Mouse (Mus musculus) erythroblast, embryonic 14.5 days (primary cell): ENCODE data around the gene Stard13. TPM values are rescaled to one million over a fixed set of nuclear protein-coding genes. Genes with fewer than 3 reads are reported as not detected.

Experiments
- H3K27me3 ChIP-seq: 2 replicates; pipeline ENCODE4 v1.6.1; 2012; ENCODE audit warnings: inconsistent platforms; ENCODE audit not compliant: control insufficient read depth
- H3K36me3 ChIP-seq: 2 replicates; pipeline ENCODE4 v1.6.1; 2012; ENCODE audit warnings: mild to moderate bottlenecking, inconsistent platforms; ENCODE audit not compliant: control insufficient read depth
- H3K4me1 ChIP-seq: 2 replicates; pipeline ENCODE4 v1.6.1; 2012; ENCODE audit warnings: inconsistent platforms; ENCODE audit not compliant: control insufficient read depth
- H3K4me3 ChIP-seq: replicated peaks from 2 replicates; pipeline ENCODE3; 2012; ENCODE audit warnings: moderate library complexity, mild to moderate bottlenecking, inconsistent platforms
- H3K9me3 ChIP-seq: 2 replicates; pipeline ENCODE4 v1.6.1; 2012; ENCODE audit warnings: low read length, inconsistent platforms, mixed read lengths; ENCODE audit not compliant: control insufficient read depth
- GATA1 ChIP-seq: IDR thresholded peaks from 2 replicates; pipeline ENCODE4 v1.6.1; 2012; ENCODE audit warnings: low read length, inconsistent platforms, mixed read lengths
- TAL1 ChIP-seq: IDR thresholded peaks from 3 replicates; pipeline ENCODE4 v1.6.1; 2012; ENCODE audit warnings: low read length, inconsistent platforms, mixed read lengths
- polyA plus RNA-seq: library from polyadenylated mRNA; stranded (reverse); fragments of >175 nt; gene quantifications from 2 replicates; pipeline ENCODE4 v1.2.3, GENCODE M21; 2012

The Stard13 gene
- polyA plus RNA-seq, 1 experiment: 0.07 TPM

- H3K4me3 ChIP-seq: no peak overlapping the region
- H3K27me3 ChIP-seq: no peaks in the 10 kb centered on the region
- H3K36me3 ChIP-seq: no peaks in the 10 kb centered on the region
- TF ChIP-seq TAL1 (no peak), GATA1 (no peak)
- H3K9me3 ChIP-seq: no peaks in the 10 kb centered on the region
- H3K4me1 ChIP-seq: no peaks in the 10 kb centered on the region
Observed at GRCm38 (mm10) chr5:151086425-151087202, 147.0 kb downstream of the Stard13 start.

- Histone ChIP-seq H3K9me3 (no peaks in the 10 kb centered on the region), H3K4me1 (no peaks in the 10 kb centered on the region), H3K4me3 (no peak overlapping the region), H3K36me3 (no peaks in the 10 kb centered on the region), H3K27me3 (no peaks in the 10 kb centered on the region)
- no peak for TF ChIP-seq TAL1
Observed at GRCm38 (mm10) chr5:151085749-151086148, 147.9 kb downstream of the Stard13 start.

GRCm38 (mm10) chr5:151080276-151080675, 153.4 kb downstream of the Stard13 start:
- Histone ChIP-seq H3K9me3 (peaks cover 2% of the 10 kb centered on the region), H3K4me1 (no peaks in the 10 kb centered on the region), H3K4me3 (no peak overlapping the region), H3K27me3 (no peaks in the 10 kb centered on the region), H3K36me3 (no peaks in the 10 kb centered on the region)
- TF ChIP-seq GATA1 (no peak), TAL1 (no peak)

- H3K36me3 ChIP-seq: no peaks in the 10 kb centered on the region; the same call in 1 of the 2 replicates
- no peaks in the 10 kb centered on the region for H3K27me3 ChIP-seq
- TF ChIP-seq GATA1: no peak
- no peaks in the 10 kb centered on the region for H3K4me1 ChIP-seq
- H3K4me3 ChIP-seq: no peak overlapping the region
- peaks cover 4% of the 10 kb centered on the region for H3K9me3 ChIP-seq
Observed at GRCm38 (mm10) chr5:151077953-151078352, 155.7 kb downstream of the Stard13 start.

GRCm38 (mm10) chr5:151076917-151077316, 156.7 kb downstream of the Stard13 start:
- Histone ChIP-seq H3K27me3 (no peaks in the 10 kb centered on the region), H3K36me3 (no peaks in the 10 kb centered on the region; the same call in 1 of the 2 replicates), H3K4me1 (no peaks in the 10 kb centered on the region), H3K9me3 (peaks cover 4% of the 10 kb centered on the region), H3K4me3 (no peak overlapping the region)
- TF ChIP-seq TAL1: no peak
- TF ChIP-seq GATA1: no peak

GRCm38 (mm10) chr5:151074282-151074681, 159.4 kb downstream of the Stard13 start:
- Histone ChIP-seq H3K27me3 (no peaks in the 10 kb centered on the region), H3K4me1 (no peaks in the 10 kb centered on the region), H3K36me3 (no peaks in the 10 kb centered on the region; the same call in 1 of the 2 replicates), H3K4me3 (no peak overlapping the region), H3K9me3 (peaks cover 4% of the 10 kb centered on the region)
- TF ChIP-seq TAL1: no peak

- no peaks in the 10 kb centered on the region; the same call in 1 of the 2 replicates for H3K36me3 ChIP-seq
- no peaks in the 10 kb centered on the region for H3K4me1 ChIP-seq
- TF ChIP-seq TAL1 (no peak), GATA1 (no peak)
- peaks cover 4% of the 10 kb centered on the region for H3K9me3 ChIP-seq
- H3K27me3 ChIP-seq: no peaks in the 10 kb centered on the region
- H3K4me3 ChIP-seq: no peak overlapping the region
Observed at GRCm38 (mm10) chr5:151071430-151071829, 162.2 kb downstream of the Stard13 start.

GRCm38 (mm10) chr5:151070896-151071295, 162.7 kb downstream of the Stard13 start:
- H3K27me3 ChIP-seq: no peaks in the 10 kb centered on the region
- peaks cover 4% of the 10 kb centered on the region for H3K9me3 ChIP-seq
- H3K4me1 ChIP-seq: no peaks in the 10 kb centered on the region
- H3K4me3 ChIP-seq: no peak overlapping the region
- TF ChIP-seq GATA1 (no peak), TAL1 (no peak)
- H3K36me3 ChIP-seq: no peaks in the 10 kb centered on the region; the same call in 1 of the 2 replicates

- no peak overlapping the region for H3K4me3 ChIP-seq
- H3K4me1 ChIP-seq: no peaks in the 10 kb centered on the region
- no peaks in the 10 kb centered on the region for H3K9me3 ChIP-seq
- no peaks in the 10 kb centered on the region for H3K27me3 ChIP-seq
- H3K36me3 ChIP-seq: no peaks in the 10 kb centered on the region; the same call in 1 of the 2 replicates
- TF ChIP-seq TAL1: no peak
- TF ChIP-seq GATA1: no peak
Observed at GRCm38 (mm10) chr5:151069569-151069968, 164.1 kb downstream of the Stard13 start.
